Mouse (Mus musculus): ENCODE measurements around the gene Slc4a1.

Slc4a1 gene

GRCm38 (mm10) chr11:102350416-102350815 lies 15.6 kb downstream of the Slc4a1 start:
- peak; percentile 30 for DNase-seq (ENCODE audit: low spot score)

- peak; percentile 53 for DNase-seq (ENCODE audit: low spot score)
Measured at GRCm38 (mm10) chr11:102349189-102349954, 16.6 kb downstream of the Slc4a1 start.

- DNase-seq (ENCODE audit: low spot score), result peak; percentile 62
Measured at GRCm38 (mm10) chr11:102348771-102349170, 17.2 kb downstream of the Slc4a1 start.

DNA sequence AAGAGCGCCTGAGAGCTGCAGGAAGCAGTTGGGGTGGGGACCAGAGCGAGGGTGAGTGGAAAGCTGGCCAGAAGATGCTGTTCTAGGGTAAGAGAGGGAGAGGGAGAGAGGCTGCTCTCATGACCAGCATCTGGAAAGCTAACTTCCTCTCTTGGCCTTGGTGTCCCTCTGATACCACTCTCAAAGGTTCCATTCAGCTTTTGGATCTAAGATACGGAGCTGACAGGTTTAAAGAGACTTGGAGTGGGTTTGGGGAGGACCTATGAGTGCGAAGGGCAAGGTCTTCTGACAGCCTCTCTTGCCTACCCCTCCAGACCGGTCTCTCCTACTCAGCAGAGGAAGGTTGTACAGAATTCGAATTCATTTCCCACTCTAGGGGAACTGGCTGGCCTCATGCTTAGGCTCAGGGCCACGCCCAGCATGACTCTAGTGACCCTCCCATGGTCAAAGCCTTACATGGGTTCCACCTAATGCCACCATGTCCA lies 17.9 kb downstream of the Slc4a1 start:
- no peak for DNase-seq (ENCODE audit: low spot score)

DNA sequence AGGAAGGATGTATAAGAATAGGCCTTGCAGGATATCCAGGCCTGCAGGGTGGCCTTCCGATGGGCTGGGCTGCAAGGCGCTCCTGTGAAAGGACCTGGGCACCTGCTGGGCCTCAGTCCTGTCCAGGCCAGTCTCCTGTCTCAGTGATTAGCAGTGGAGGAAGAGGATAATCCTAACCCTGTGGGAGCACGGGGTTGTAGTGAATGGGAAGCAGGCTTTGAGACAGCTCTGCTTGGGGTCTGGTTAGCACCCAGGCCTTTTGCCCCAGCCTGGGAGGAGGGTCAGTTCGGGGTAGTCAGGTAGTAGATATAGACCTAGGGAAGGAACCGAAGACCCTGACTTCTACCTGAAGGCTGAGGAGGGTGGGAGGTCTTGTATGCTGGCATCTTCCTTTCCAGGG lies 18.3 kb downstream of the Slc4a1 start:
- DNase-seq (ENCODE audit: low spot score), result no peak

GRCm38 (mm10) chr11:102346926-102347325 lies 19.1 kb downstream of the Slc4a1 start:
- DNase-seq (ENCODE audit: low spot score), result peak; percentile 46

- DNase-seq (ENCODE audit: low spot score), result no peak
Measured at GRCm38 (mm10) chr11:102344458-102344857, 21.5 kb downstream of the Slc4a1 start.

DNA sequence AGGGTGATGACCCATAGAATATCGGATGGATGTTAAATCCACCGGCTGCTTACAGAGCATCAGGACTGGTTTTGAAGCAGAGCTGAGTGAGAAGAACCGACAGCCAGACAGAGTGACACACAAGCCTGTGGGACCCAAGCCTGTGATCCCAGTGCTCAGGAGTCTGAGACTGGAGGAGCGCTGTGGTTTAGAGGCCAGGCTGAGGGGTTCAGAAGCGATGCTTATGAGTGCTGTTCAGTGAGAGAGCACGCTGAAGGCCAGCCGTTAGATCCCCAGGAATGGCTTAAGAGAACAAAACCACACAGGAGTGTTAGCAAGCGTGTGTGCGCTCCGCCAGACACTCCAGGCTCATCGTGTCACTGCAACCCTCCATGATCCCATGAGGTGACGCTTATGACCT lies 23.3 kb downstream of the Slc4a1 start:
- no peak for DNase-seq (ENCODE audit: low spot score)

GRCm38 (mm10) chr11:102341101-102341500 lies 24.9 kb downstream of the Slc4a1 start:
- no peak for DNase-seq (ENCODE audit: low spot score)

GRCm38 (mm10) chr11:102339624-102340023 lies 26.4 kb downstream of the Slc4a1 start:
- no peak for DNase-seq (ENCODE audit: low spot score)

DNA sequence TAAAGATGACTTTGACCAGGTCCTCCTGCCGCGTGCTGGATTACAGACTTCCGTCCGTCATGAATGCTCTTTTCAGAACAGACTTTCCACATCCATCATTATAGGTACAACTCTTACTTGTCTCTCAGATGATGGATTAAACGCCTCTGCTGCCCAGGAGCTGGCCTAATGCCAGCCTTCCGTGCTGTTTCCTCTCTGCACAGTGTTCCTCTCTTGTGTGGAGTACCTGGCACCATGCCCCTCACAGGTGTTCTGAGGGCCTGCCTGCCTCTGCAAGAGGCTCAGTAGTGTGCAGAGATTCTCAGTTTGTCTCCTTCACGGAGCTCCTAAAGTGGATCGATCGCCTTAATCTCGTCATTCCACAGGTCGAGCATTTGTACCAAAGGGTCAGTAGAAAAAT lies 26.8 kb downstream of the Slc4a1 start:
- no peak for DNase-seq (ENCODE audit: low spot score)

GRCm38 (mm10) chr11:102338561-102338960 lies 27.4 kb downstream of the Slc4a1 start:
- DNase-seq (ENCODE audit: low spot score), result no peak

DNA sequence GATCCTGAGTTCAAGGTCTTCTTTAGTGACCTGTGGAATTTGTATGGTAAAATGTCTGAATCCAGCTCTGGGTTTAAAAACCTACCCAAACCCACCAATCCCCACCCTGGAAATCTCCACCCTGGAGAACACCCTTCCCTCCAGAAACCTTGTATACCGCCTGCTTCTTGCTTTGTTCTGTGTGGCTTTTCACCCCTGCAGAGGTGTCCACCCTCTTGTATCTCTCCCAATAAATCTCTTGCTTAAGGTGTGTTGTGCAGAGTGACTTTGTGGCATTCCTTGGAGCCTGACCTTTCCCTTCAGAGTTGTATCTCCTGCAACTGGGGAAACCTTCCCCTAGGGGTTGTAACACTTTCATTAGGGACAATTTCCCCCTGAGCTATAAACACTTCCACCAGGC lies 28.1 kb downstream of the Slc4a1 start:
- DNase-seq (ENCODE audit: low spot score), result no peak

DNA sequence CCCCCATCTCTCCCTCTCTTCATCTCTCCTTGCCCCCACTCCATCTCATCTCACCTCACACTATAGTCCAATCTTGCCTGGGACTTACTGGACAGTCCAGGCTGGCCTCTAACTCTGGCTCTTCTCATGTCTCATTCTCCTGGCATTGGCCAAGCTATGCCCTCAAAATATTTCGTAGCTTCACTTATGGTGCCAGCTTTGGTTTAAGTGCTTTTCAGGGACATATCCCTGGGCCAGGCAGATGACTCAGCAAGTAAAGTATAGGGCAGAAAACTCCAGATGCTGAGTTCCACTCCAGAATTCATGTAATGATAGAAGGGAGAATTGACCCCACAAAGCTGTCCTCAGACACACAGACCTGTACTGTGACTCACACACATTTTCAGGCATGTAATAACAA lies 29.8 kb downstream of the Slc4a1 start:
- DNase-seq (ENCODE audit: low spot score), result no peak

GRCm38 (mm10) chr11:102334973-102335700 lies 30.9 kb downstream of the Slc4a1 start:
- no peak for DNase-seq (ENCODE audit: low spot score)

- no peak for DNase-seq (ENCODE audit: low spot score)
Measured at GRCm38 (mm10) chr11:102334010-102334409, 32.0 kb downstream of the Slc4a1 start.

DNA sequence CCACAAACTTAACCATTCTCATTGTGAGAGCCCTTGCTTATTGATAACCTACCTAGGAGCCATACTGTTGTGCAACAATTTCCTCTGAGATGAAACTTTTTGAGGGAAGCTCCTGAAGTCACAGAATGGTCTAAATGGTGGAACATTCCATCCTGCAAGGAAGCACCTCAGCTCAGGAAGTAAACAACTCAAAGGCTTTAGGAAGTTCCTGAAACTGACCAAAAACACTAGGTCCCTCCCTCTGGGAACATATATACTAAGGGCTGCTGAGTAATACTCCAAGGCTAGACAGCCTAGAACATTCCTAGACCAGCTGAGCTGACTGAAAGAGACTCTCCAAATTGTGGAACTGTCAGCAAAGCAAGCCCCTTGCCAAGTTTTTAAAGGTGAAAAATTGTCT lies 32.9 kb downstream of the Slc4a1 start:
- no peak for DNase-seq (ENCODE audit: low spot score)

- no peak for DNase-seq (ENCODE audit: low spot score)
Measured at GRCm38 (mm10) chr11:102331806-102332205, 34.2 kb downstream of the Slc4a1 start.

- no peak for DNase-seq (ENCODE audit: low spot score)
Measured at GRCm38 (mm10) chr11:102330039-102330438, 36.0 kb downstream of the Slc4a1 start.

- no peak for DNase-seq (ENCODE audit: low spot score)
Measured at GRCm38 (mm10) chr11:102329518-102329917, 36.5 kb downstream of the Slc4a1 start.

DNA sequence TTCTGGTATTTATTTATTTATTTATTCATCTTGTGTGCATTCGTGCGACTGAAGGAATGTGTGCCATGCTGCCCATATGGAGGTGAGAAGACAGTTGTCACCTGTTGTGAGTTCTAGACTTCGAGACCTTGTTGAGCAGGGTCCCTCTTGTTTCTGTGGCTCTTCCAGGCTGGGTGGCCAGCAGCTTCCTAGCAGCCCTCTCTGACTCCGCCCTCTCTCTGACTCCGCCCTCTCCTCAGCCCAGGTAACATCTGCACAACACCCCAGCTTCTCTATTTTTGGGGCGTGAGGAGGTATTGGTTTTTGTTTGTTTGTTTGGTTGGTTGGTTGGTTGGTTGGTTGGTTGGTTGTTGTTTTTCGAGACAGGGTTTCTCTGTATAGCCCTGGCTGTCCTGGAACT lies 38.2 kb downstream of the Slc4a1 start:
- DNase-seq (ENCODE audit: low spot score), result no peak

DNA sequence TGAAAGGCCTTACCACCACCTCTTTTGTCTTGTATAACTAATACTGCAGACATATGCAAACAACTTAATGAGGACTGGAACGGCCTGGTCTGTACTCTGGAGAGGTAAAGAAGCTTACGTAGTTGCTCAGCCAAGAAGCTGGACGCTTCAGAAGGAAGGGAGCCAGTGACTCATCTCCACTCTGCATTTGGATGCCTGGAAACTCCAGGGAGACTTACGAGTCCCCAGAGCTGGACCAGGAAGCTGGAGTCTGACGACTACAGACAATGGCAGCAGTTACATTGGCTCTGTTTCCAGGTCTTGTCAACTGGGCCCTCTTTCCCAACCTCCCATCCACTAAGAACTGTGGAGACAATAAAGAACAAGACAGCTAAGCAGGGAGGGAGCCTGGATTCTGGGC lies 38.8 kb downstream of the Slc4a1 start:
- no peak for DNase-seq (ENCODE audit: low spot score)

DNA sequence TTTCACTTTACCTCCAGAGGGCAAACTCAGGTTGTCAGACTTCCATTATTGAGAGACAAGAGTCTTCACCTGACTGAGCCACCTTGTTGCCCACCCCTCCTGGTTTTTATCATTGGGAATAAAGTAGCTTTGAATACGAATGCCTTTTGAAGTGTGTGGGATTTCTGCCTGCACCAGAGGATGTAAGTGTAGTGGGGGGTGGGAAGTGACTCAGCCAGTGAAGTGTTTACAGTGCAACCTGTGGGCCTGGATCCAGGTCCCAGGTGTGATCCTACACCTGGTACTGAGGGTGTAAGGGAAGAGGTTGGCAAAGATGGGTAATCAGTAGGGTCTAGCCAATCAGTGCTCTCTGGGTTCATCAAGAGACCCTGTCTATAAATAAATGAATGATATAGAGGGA lies 42.5 kb downstream of the Slc4a1 start:
- no peak for DNase-seq (ENCODE audit: low spot score)

Data from c-Kit-positive CD71-positive TER-119-positive erythroid progenitor cells, embryonic 14.5 days (primary cell).